Mouse (Mus musculus) MEL (cell line): ENCODE results near the gene Dpf2. TPM values are rescaled to one million over a fixed set of nuclear protein-coding genes. Genes with fewer than 3 reads are reported as not detected.

Experiments
- DNase-seq: peaks from one replicate; pipeline ENCODE4 v3.0.0; 2011; ENCODE audit warnings: low read depth, low spot score
- H3K27ac ChIP-seq: 2 replicates; pipeline ENCODE4 v1.5.1; 2012; ENCODE audit warnings: low read depth, mild to moderate bottlenecking, control low read depth, low read length, moderate library complexity; ENCODE audit not compliant: control insufficient read depth
- H3K27me3 ChIP-seq, 2 experiments: fragments of 150-350 bp in 1 of 2; sonication (generic) in 1 of 2; 2 replicates each; pipeline ENCODE4 v1.6.1; 2012; ENCODE audit warnings: low read length in 2 of 2, mild to moderate bottlenecking in 2 of 2, improper control_type of control experiment in 1 of 2, moderate library complexity in 1 of 2; ENCODE audit not compliant: insufficient read depth in 2 of 2, control insufficient read depth in 1 of 2
- H3K36me3 ChIP-seq, 2 experiments: 2 replicates each; pipeline ENCODE4 v1.6.1; 2012 to 2014; ENCODE audit warnings: low read length in 2 of 2, improper control_type of control experiment in 1 of 2, inconsistent platforms in 1 of 2, mild to moderate bottlenecking in 1 of 2; ENCODE audit not compliant: insufficient read depth in 2 of 2, control insufficient read depth in 1 of 2
- H3K4me1 ChIP-seq, 2 experiments: fragments of 150-350 bp in 1 of 2; sonication (generic) in 1 of 2; 2 replicates each; pipeline ENCODE4 v1.6.1; 2012; ENCODE audit warnings: low read length in 2 of 2, improper control_type of control experiment in 1 of 2, mild to moderate bottlenecking in 1 of 2; ENCODE audit not compliant: insufficient read depth in 2 of 2, control insufficient read depth in 1 of 2
- H3K4me3 ChIP-seq, 2 experiments: fragments of 150-350 bp in 1 of 2; sonication (generic) in 1 of 2; 2 replicates each; pipeline ENCODE4 v1.5.1; 2012; ENCODE audit warnings: low read depth in 2 of 2, low read length in 2 of 2, mild to moderate bottlenecking in 2 of 2, moderate library complexity in 2 of 2, control low read depth in 1 of 2, improper control_type of control experiment in 1 of 2; ENCODE audit not compliant: control insufficient read depth in 1 of 2, insufficient read depth in 1 of 2
- H3K79me2 ChIP-seq: 2 replicates; pipeline ENCODE4 v1.6.1; 2012; ENCODE audit warnings: mild to moderate bottlenecking, low read length, moderate library complexity; ENCODE audit not compliant: control insufficient read depth, poor library complexity, insufficient read depth
- H3K9ac ChIP-seq: 2 replicates; pipeline ENCODE4 v1.6.1; 2012; ENCODE audit warnings: low read depth, mild to moderate bottlenecking, control low read depth, low read length, moderate library complexity; ENCODE audit not compliant: control insufficient read depth, poor library complexity, severe bottlenecking
- H3K9me3 ChIP-seq: fragments of 150-350 bp; sonication (generic); replicated peaks from 2 replicates; pipeline ENCODE4 v1.6.1; 2012; ENCODE audit warnings: mild to moderate bottlenecking, low read length, improper control_type of control experiment, moderate library complexity; ENCODE audit not compliant: insufficient read depth
- CHD1 ChIP-seq: IDR thresholded peaks from 2 replicates; pipeline ENCODE4 v1.6.1; 2012; ENCODE audit warnings: low read depth, mild to moderate bottlenecking, inconsistent platforms, low read length, improper control_type of control experiment
- E2F4 ChIP-seq: IDR thresholded peaks from 2 replicates; pipeline ENCODE4 v1.6.1; 2011; ENCODE audit warnings: low read depth, low read length, improper control_type of control experiment, borderline replicate concordance
- ELF1 ChIP-seq: IDR thresholded peaks from 2 replicates; pipeline ENCODE4 v1.6.1; 2014; ENCODE audit warnings: low read depth, mild to moderate bottlenecking, inconsistent platforms, low read length, improper control_type of control experiment, moderate library complexity
- ETS1 ChIP-seq: IDR thresholded peaks from 2 replicates; pipeline ENCODE4 v1.6.1; 2012; ENCODE audit warnings: low read depth, mild to moderate bottlenecking, inconsistent platforms, low read length, improper control_type of control experiment, moderate library complexity
- GABPA ChIP-seq: IDR thresholded peaks from 2 replicates; pipeline ENCODE4 v1.6.1; 2012; ENCODE audit warnings: low read depth, mild to moderate bottlenecking, inconsistent platforms, low read length, improper control_type of control experiment, moderate library complexity
- GATA1 ChIP-seq: IDR thresholded peaks from 2 replicates; pipeline ENCODE4 v1.6.1; 2011; ENCODE audit warnings: low read depth, low read length, improper control_type of control experiment
- HCFC1 ChIP-seq: IDR thresholded peaks from 2 replicates; pipeline ENCODE4 v1.6.1; 2012; ENCODE audit warnings: low read depth, mild to moderate bottlenecking, inconsistent platforms, low read length, improper control_type of control experiment, moderate library complexity
- MEF2A ChIP-seq: IDR thresholded peaks from 2 replicates; pipeline ENCODE4 v1.6.1; 2014; ENCODE audit warnings: low read depth, mild to moderate bottlenecking, inconsistent platforms, low read length, improper control_type of control experiment; ENCODE audit not compliant: poor library complexity, insufficient replicate concordance, severe bottlenecking; ENCODE audit errors: extremely low read depth
- MXI1 ChIP-seq: IDR thresholded peaks from 2 replicates; pipeline ENCODE4 v1.6.1; 2011; ENCODE audit warnings: mild to moderate bottlenecking, low read depth, low read length, improper control_type of control experiment
- NELFE ChIP-seq: IDR thresholded peaks from 2 replicates; pipeline ENCODE4 v1.6.1; 2011; ENCODE audit warnings: low read depth, low read length, improper control_type of control experiment
- NRF1 ChIP-seq: IDR thresholded peaks from 2 replicates; pipeline ENCODE4 v1.6.1; 2014; ENCODE audit warnings: low read depth, mild to moderate bottlenecking, inconsistent platforms, low read length, improper control_type of control experiment, moderate library complexity; ENCODE audit not compliant: poor library complexity, insufficient read depth, severe bottlenecking
- POLR2A ChIP-seq, 2 experiments: IDR thresholded peaks; 2 replicates each; pipeline ENCODE4 v1.6.1; 2011 to 2012; ENCODE audit warnings: low read length in 2 of 2, mild to moderate bottlenecking in 2 of 2, control low read depth in 1 of 2, improper control_type of control experiment in 1 of 2, low read depth in 1 of 2, moderate library complexity in 1 of 2; ENCODE audit not compliant: control insufficient read depth in 1 of 2, insufficient read depth in 1 of 2, poor library complexity in 1 of 2
- POLR2AphosphoS2 ChIP-seq: IDR thresholded peaks from 2 replicates; pipeline ENCODE4 v1.6.1; 2011; ENCODE audit warnings: low read length, improper control_type of control experiment
- POLR2AphosphoS5 ChIP-seq: IDR thresholded peaks from 2 replicates; pipeline ENCODE4 v1.6.1; 2012; ENCODE audit warnings: low read depth, borderline replicate concordance, mild to moderate bottlenecking, inconsistent platforms, low read length, moderate library complexity, mixed read lengths
- SIN3A ChIP-seq: IDR thresholded peaks from 2 replicates; pipeline ENCODE4 v1.6.1; 2012; ENCODE audit warnings: low read length, improper control_type of control experiment, inconsistent platforms
- SMC3 ChIP-seq: IDR thresholded peaks from 2 replicates; pipeline ENCODE4 v1.6.1; 2011; ENCODE audit warnings: low read depth, low read length, improper control_type of control experiment
- TAL1 ChIP-seq: IDR thresholded peaks from 2 replicates; pipeline ENCODE4 v1.6.1; 2012; ENCODE audit warnings: mild to moderate bottlenecking, inconsistent platforms, low read length, moderate library complexity, mixed read lengths
- TBP ChIP-seq: IDR thresholded peaks from 2 replicates; pipeline ENCODE4 v1.8.0; 2011; ENCODE audit warnings: low read depth, low read length, improper control_type of control experiment
- TCF12 ChIP-seq: IDR thresholded peaks from 2 replicates; pipeline ENCODE4 v1.6.1; 2014; ENCODE audit warnings: low read depth, mild to moderate bottlenecking, inconsistent platforms, low read length, improper control_type of control experiment, moderate library complexity
- UBTF ChIP-seq: IDR thresholded peaks from 2 replicates; pipeline ENCODE4 v1.6.1; 2012; ENCODE audit warnings: low read depth, mild to moderate bottlenecking, inconsistent platforms, low read length, improper control_type of control experiment, moderate library complexity, borderline replicate concordance; ENCODE audit not compliant: insufficient read depth
- ZC3H11A ChIP-seq: IDR thresholded peaks from 2 replicates; pipeline ENCODE4 v1.6.1; 2012; ENCODE audit warnings: low read depth, mild to moderate bottlenecking, inconsistent platforms, low read length, improper control_type of control experiment
- ZKSCAN1 ChIP-seq: IDR thresholded peaks from 2 replicates; pipeline ENCODE4 v1.6.1; 2012; ENCODE audit warnings: low read depth, mild to moderate bottlenecking, inconsistent platforms, low read length, improper control_type of control experiment, moderate library complexity
- polyA plus RNA-seq, 2 experiments: library from polyadenylated mRNA; stranded (reverse) in 1 of 2; unstranded in 1 of 2; fragments of >175 nt in 1 of 2; fragments of >200 nt in 1 of 2; gene quantifications; 2 replicates each; pipeline versions ENCODE4 v1.2.1 to v1.2.4; 2012; ENCODE audit warnings: low replicate concordance in 2 of 2, low read depth in 1 of 2; ENCODE audit not compliant: insufficient read length in 2 of 2, insufficient read depth in 1 of 2, missing spikeins in 1 of 2
- total RNA-seq: library from RNA; depleted of rRNA; stranded (reverse); fragments of 300-350 nt; gene quantifications from 2 replicates; pipeline ENCODE4 v1.2.3, GENCODE M21; 2012

The Dpf2 gene
- total and polyA plus RNA-seq, 3 experiments, result 58.6 to 166 (median 133) TPM

DNA sequence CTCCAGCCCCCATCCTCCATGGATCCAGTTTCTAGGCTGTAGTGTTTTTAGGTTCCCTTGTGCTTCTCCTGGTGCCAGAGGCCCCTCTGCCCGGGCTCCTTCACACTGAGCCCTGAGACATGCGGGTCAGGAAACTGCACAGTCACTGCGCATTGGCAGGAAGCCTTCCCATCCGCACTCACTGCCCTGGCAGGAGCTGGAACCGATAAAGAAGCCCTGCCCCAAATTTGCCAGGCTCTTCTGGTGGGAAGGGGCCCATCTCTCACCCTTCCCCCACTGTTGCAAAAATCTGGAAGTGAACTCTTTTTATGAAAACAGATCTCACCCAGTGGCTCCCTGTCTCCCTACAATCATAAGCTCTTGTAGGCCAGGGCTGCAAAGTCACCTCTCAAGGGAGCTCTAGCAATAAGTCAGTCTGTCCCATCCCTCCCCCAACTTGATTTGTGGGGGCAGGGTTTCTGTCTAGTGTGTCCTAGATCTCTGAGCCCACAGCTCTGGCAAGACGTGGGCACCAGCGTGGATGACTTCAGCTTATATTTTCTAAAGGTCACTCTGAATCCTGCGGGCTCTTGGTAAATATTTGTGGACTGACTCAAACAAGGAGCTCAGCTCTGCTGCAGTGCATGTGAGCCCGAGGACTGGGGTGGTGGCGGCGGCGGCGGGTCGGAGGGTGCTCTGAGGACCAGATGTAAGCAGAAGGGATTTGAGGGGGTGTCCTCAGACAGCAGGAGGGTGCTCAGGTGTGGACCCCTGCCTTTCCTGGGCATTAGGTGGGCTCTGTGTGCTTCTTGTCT is 64.6 kb downstream of the Dpf2 start (continued):
- no peak for TF ChIP-seq UBTF
- TF ChIP-seq ELF1, result no peak
- peak; percentile 60; the same call in 1 of the 2 replicates for TF ChIP-seq GATA1
- 0 out of 2 replicates have a peak, but pooled peaks have one; percentile 54 for TF ChIP-seq CHD1

DNA sequence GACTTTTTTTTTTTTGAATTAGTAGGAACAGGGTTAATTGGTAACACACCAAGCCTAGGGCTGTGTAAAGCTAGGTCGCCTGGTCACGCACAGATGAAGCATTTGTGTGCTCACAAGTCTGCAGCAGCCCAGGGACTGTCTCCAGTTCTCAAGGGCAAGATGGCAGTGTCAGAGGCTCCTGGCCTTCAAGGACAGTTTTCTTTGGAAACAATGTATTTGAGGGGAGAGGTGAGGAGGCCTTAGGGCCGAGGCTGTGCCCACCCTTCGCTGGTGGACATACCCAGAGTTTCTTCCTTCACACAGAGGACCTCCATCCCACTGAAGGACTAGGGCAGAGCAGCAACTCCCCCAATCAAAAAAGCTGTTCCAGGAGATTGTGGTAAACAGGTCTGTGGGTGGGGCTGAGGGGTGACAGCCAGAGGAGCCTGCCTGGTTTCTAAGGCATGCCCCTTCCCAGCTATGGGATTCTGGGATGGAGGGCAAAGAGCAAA is 65.5 kb downstream of the Dpf2 start:
- H3K4me1 ChIP-seq, result peaks cover 15 to 55% of the 10 kb centered on the region in 2 experiments
- DNase-seq, result peak; percentile 74

DNA sequence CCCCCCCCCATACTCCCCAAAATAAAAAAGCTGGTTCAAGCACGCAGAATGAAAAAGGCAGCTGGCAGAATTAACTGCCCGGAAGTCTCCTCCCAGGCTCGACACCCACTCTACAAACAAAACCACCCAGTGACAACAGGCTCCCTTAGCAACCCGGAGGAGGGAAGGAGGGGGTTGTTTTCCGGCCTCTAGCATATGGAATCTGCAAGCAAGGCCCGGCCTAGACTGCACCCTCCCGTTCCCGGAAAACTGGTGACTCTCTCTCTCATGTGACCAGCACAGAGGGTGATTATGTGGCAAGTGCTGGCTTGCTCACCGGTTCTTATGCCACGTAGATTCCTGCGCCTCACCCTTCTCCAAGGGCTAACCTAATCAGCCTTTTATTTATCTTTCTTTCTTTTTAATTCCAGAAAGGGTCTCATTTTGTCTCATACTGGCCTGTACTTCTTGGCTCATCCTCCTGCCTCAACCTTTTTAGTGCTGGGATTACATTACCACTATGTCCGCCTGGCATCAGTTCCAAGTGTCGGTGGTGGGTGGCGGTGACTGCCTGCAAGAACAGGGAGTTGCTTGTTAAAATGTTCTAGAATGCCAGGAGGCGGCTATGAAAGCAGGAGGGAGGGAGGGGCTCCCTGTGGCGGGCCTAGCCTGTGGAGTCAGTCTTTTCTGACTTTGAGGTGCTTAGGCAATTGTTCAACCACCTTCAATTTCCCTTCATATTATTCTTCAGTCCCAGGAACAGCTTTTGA is 66.1 kb downstream of the Dpf2 start:
- Histone ChIP-seq H3K79me2 (peaks cover 36% of the 10 kb centered on the region), H3K4me3 (peak overlapping the region; percentile 52 to 66), H3K36me3 (peaks cover 0 to 42% of the 10 kb centered on the region in 2 experiments; a peak in 2 of 4 replicates), H3K9ac (peak overlapping the region; percentile 86), H3K4me1 (peaks cover 15 to 58% of the 10 kb centered on the region in 2 experiments), H3K27me3 (no peaks in the 10 kb centered on the region), H3K27ac (peak overlapping the region; percentile 96), H3K9me3 (no peaks in the 10 kb centered on the region)
- DNase-seq, result peak; percentile 93
- TF ChIP-seq TCF12 (peak; percentile 67), POLR2A (IDR thresholded peaks at IDR 0.05; ENCODE audit: control insufficient read depth in 1 of 2, insufficient read depth in 1 of 2, low read depth in 1 of 2, low read length in 2 of 2, poor library complexity in 1 of 2) (peak in 1 of 2 experiments; percentile 55; a peak in 2 of 4 replicates), NELFE (peak; percentile 47), POLR2AphosphoS2 (peak; percentile 49; the same call in 1 of the 2 replicates), MXI1 (peak; percentile 78), ELF1 (peak; percentile 67; the same call in 1 of the 2 replicates), POLR2AphosphoS5 (no peak), MEF2A (no peak), UBTF (no peak), ETS1 (peak; percentile 93), SMC3 (no peak), GATA1 (no peak), TAL1 (no peak), NRF1 (no peak), ZKSCAN1 (no peak), E2F4 (no peak), HCFC1 (peak; percentile 70), SIN3A (peak; percentile 92), GABPA (no peak), ZC3H11A (no peak)

More for the DNA sequence above, 65.5 kb downstream of the Dpf2 start:
- H3K27ac ChIP-seq, result peak overlapping the region; percentile 96
- H3K27me3 ChIP-seq, result no peaks in the 10 kb centered on the region
- no peaks in the 10 kb centered on the region for H3K9me3 ChIP-seq
- peaks cover 0 to 37% of the 10 kb centered on the region in 2 experiments; a peak in 2 of 4 replicates for H3K36me3 ChIP-seq
- 0 out of 4 replicates have a peak, but pooled peaks of 1 of the 2 experiments have one; percentile 49 for TF ChIP-seq POLR2A (IDR thresholded peaks at IDR 0.05; ENCODE audit: control insufficient read depth in 1 of 2, insufficient read depth in 1 of 2, low read depth in 1 of 2, low read length in 2 of 2, poor library complexity in 1 of 2)
- 0 out of 2 replicates have a peak, but pooled peaks have one; percentile 39 for TF ChIP-seq TBP
- TF ChIP-seq NELFE, result no peak
- 0 out of 2 replicates have a peak, but pooled peaks have one; percentile 1 for TF ChIP-seq SMC3
- TF ChIP-seq NRF1, result no peak
- TF ChIP-seq TAL1, result peak; percentile 32; the same call in 1 of the 2 replicates
- peak overlapping the region; percentile 86 for H3K9ac ChIP-seq
- H3K4me3 ChIP-seq, result peak overlapping the region; percentile 52 to 66
- H3K79me2 ChIP-seq, result peaks cover 32% of the 10 kb centered on the region
